Mouse (Mus musculus) forebrain, embryonic 14.5 days (tissue): ENCODE measurements around the gene Ypel2. TPM values are rescaled to one million over a fixed set of nuclear protein-coding genes. Genes with fewer than 3 reads are reported as not detected.

Experiments used
- ATAC-seq: fragments of 200-750 bp; cut with Nextera tagmentation; 2 replicates; pipeline ENCODE4 v1.8.0; 2017; ENCODE audit warnings: mild to moderate bottlenecking, moderate library complexity
- DNase-seq: peaks from one replicate; pipeline ENCODE4 v3.0.0-alpha.2; 2015; ENCODE audit warnings: low spot score
- H3K27ac ChIP-seq: fragments of 300-500 bp; sonication (generic); 2 replicates; pipeline ENCODE4 v1.5.1; 2014; ENCODE audit warnings: low read depth, mild to moderate bottlenecking, control low read depth, low read length, moderate library complexity
- H3K27me3 ChIP-seq: fragments of 300-500 bp; sonication (generic); replicated peaks from 2 replicates; pipeline ENCODE4 v1.6.1; 2014; ENCODE audit warnings: low read length, control low read depth, mixed read lengths; ENCODE audit not compliant: control insufficient read depth, insufficient read depth
- H3K36me3 ChIP-seq: fragments of 300-500 bp; sonication (generic); 2 replicates; pipeline ENCODE4 v1.6.1; 2014; ENCODE audit warnings: low read length, control low read depth; ENCODE audit not compliant: control insufficient read depth, insufficient read depth
- H3K4me1 ChIP-seq: fragments of 300-500 bp; sonication (generic); 2 replicates; pipeline ENCODE4 v1.6.1; 2014; ENCODE audit warnings: antibody characterized with exemption, low read length, control low read depth; ENCODE audit not compliant: control insufficient read depth, insufficient read depth
- H3K4me2 ChIP-seq: fragments of 300-500 bp; sonication (generic); 2 replicates; pipeline ENCODE4 v1.6.1; 2014; ENCODE audit warnings: mild to moderate bottlenecking, control low read depth, low read length
- H3K4me3 ChIP-seq: fragments of 300-500 bp; sonication (generic); 2 replicates; pipeline ENCODE4 v1.5.1; 2014; ENCODE audit warnings: low read depth, low read length, control low read depth
- H3K9ac ChIP-seq: fragments of 300-500 bp; sonication (generic); 2 replicates; pipeline ENCODE4 v1.6.1; 2014; ENCODE audit warnings: mild to moderate bottlenecking, low read length, control low read depth, moderate library complexity
- H3K9me3 ChIP-seq: fragments of 300-500 bp; sonication (generic); replicated peaks from 2 replicates; pipeline ENCODE4 v1.6.1; 2016; ENCODE audit warnings: low read length, control low read depth, mixed read lengths; ENCODE audit not compliant: control insufficient read depth
- WGBS: fragments of 180-500 bp; shearing (Covaris S2); extraction: QIAGEN DNeasy Blood & Tissue Kit; methylation state at CpG from one replicate; pipeline ENCODE4 v1.1.7; 2014; 5-methylcytosine and 5-hydroxymethylcytosine counted together
- polyA plus RNA-seq: library from polyadenylated mRNA; unstranded; fragments of >200 nt; fragmentation: Nextera tagmentation; extraction: Ambion mirVana; gene quantifications from 2 replicates; pipeline ENCODE4 v1.2.1, GENCODE M21; 2014

Gene Ypel2
- polyA plus RNA-seq, 1 experiment from 2014 or later, result 6.0 TPM

DNA sequence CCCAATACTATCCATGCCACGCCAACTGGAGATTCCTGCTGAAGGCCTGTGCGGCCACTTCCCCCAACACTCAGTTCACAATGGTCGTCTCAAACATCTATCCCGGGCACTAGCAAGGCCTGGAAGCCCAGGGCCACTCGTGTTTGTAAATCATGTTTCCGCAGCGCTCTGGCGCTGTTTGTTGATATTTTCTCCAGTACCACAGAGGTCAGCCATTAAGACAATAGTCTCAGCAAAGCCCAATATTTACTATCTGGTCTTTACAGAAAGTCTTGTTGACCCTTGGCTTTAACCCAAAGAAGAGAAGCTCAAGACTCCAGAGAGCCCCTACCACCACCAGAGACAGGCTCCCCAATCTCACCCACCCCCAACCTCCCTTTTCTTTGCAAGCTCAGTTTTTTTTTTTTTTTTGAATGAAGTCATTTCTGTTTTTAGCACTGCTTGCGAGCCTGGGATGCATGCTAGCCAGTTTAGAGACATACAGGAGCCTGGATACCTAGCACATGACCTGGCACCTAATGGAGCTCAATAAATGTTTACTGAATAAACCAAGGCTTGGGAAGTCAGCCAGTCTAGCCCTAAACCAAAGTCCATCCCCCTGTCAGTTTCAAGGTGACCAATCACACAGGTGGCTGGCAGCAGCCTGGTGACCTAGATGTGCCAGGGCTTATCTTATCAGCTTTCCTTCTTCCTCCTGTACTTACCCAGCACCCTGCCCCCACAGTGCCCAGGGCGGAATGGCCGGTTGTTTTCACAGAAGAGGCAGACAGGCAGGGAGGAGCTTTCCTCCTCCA lies 31.8 kb downstream of the Ypel2 start:
- peaks cover 2% of the 10 kb centered on the region; the same call in 1 of the 2 replicates for H3K4me1 ChIP-seq
- ATAC-seq, result no peak
- H3K4me2 ChIP-seq, result no peak overlapping the region
- DNase-seq, result no peak
- H3K9ac ChIP-seq, result no peak overlapping the region
- H3K27me3 ChIP-seq, result no peaks in the 10 kb centered on the region
- WGBS, result 87% methylated on average over 11 of the region's 11 CpGs
- H3K9me3 ChIP-seq, result no peaks in the 10 kb centered on the region
- H3K27ac ChIP-seq, result no peak overlapping the region
- no peak overlapping the region for H3K4me3 ChIP-seq
- H3K36me3 ChIP-seq, result no peaks in the 10 kb centered on the region

DNA sequence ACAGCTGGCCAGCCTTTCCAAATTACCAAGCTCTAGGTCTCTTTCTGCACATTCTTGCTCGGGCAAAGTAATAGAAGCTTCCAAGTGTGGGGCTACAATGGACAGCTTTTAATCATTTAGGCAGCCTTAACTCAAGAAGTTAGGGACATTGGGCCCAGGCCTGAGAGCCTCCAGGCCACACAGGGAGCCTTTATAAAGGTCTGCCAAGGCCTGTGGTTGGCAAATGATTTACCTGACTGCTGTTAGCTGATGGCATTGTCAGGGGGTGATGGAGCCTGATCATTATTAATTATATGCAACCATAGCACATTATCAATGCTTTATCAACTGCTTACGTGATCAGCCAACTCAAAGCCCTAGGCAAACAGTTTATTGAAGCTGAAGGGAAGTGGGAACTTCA lies 33.2 kb downstream of the Ypel2 start:
- no peak overlapping the region for H3K4me3 ChIP-seq
- H3K27ac ChIP-seq, result no peak overlapping the region
- H3K9me3 ChIP-seq, result no peaks in the 10 kb centered on the region
- H3K27me3 ChIP-seq, result no peaks in the 10 kb centered on the region
- H3K36me3 ChIP-seq, result no peaks in the 10 kb centered on the region
- ATAC-seq (no peak), DNase-seq (no peak)
- no peak overlapping the region for H3K9ac ChIP-seq
- H3K4me1 ChIP-seq, result peaks cover 2% of the 10 kb centered on the region; the same call in 1 of the 2 replicates
- WGBS, result 42% methylated on average over 2 of the region's 2 CpGs
- H3K4me2 ChIP-seq, result no peak overlapping the region

DNA sequence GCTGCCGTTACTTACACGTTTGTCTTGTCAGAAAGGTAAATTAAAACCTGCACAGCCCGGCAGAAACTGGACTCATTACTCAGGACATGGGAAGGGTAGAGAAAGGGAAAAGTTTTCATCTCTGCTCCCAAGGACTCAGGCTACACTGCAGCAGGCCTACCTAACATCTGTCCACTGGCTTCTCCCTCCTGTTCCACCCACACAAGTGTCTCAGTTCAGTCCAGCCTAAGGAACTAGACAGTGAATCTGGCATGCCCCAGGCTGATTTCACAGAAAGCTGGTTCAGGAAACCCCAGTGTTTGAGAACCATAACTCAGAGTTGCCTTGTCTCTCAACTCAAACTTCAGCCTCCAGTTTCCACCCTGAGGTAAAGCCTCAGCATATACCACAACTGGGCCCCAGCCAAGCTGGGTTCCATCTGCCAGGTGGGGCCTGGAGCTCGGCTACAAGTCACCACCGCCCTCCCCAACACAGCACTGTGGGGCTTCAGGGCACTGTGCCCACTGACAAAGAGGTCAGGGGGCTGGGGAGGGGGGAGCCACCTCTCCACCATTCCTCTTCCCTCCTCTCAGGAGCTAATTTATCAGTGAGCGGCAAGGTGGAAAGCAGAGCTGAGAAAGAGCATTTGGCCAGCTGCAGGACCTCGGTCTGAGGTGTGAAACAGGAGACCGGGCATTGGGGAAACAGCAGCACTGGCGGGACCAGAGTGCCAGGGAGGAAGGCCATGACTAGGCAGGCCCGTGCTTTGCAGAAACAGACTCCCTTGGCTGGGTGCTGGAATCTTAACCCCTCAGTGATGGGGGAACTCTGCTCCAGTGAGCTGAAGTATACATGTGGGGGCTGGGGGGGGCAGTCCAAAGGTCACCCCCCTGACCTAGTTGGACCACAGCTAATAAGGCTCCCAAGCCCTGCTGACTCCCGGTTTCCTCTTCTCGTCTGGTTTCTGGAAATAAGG lies 34.5 kb downstream of the Ypel2 start:
- H3K27ac ChIP-seq, result peak overlapping the region; percentile 39; the same call in 1 of the 2 replicates
- DNase-seq (no peak), ATAC-seq (no peak)
- H3K4me2 ChIP-seq, result no peak overlapping the region
- no peaks in the 10 kb centered on the region for H3K27me3 ChIP-seq
- 62% methylated on average over 12 of the region's 12 CpGs for WGBS
- H3K4me1 ChIP-seq, result peaks cover 2% of the 10 kb centered on the region; the same call in 1 of the 2 replicates
- no peaks in the 10 kb centered on the region for H3K9me3 ChIP-seq
- H3K36me3 ChIP-seq, result no peaks in the 10 kb centered on the region
- no peak overlapping the region for H3K4me3 ChIP-seq
- no peak overlapping the region for H3K9ac ChIP-seq

DNA sequence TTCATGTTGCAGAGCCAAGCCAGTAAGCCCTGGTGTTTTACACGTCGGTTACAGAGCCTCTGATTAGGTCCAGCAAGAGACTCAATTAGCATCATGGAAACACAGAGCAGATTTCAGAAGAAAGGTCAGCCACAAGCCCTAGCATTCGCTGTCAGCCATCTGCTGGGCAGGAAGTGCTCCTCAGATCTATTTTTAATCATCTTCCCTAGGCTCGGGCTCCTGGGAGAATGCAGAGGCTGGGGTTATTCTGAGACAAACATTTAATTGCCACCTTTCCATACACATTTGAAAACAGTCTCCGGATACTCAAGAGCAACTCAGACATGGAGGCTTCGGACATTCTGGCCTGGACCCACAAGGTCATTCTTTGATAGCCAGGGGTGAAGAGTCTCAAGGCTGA lies 35.3 kb downstream of the Ypel2 start:
- Histone ChIP-seq H3K9ac (no peak overlapping the region), H3K9me3 (no peaks in the 10 kb centered on the region), H3K4me3 (no peak overlapping the region), H3K36me3 (no peaks in the 10 kb centered on the region), H3K27me3 (no peaks in the 10 kb centered on the region), H3K27ac (no peak overlapping the region), H3K4me2 (no peak overlapping the region), H3K4me1 (peaks cover 2% of the 10 kb centered on the region; the same call in 1 of the 2 replicates)
- ATAC-seq, result no peak
- no peak for DNase-seq
- 72% methylated on average over 6 of the region's 6 CpGs for WGBS

DNA sequence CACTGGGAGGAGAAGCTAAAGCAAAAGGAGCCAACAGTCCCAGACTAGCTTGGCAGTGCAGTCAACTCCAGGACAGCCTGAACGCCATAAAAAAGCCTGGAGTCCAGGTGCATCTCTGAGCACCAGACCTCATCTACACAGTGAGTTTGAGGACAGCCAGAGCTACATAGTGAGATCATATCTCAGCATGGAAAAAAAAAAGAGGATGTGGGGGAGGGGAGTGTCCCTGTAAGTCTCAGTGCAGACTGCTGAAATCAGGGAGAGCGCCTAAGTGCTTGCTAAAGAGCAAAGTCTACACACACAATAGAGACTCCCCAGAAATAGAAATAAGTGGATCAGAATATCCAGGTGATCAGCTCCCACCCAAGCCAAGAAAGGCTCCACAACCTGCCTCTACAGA lies 37.1 kb downstream of the Ypel2 start:
- no peak overlapping the region for H3K27ac ChIP-seq
- 0 out of 2 replicates have a peak, but pooled peaks cover 3% of the 10 kb centered on the region for H3K36me3 ChIP-seq
- H3K4me2 ChIP-seq, result no peak overlapping the region
- H3K27me3 ChIP-seq, result no peaks in the 10 kb centered on the region
- no peaks in the 10 kb centered on the region for H3K9me3 ChIP-seq
- H3K9ac ChIP-seq, result no peak overlapping the region
- WGBS, result 90% methylated on average over 2 of the region's 2 CpGs
- DNase-seq (no peak), ATAC-seq (no peak)
- H3K4me1 ChIP-seq, result peaks cover 2% of the 10 kb centered on the region; the same call in 1 of the 2 replicates
- H3K4me3 ChIP-seq, result no peak overlapping the region

DNA sequence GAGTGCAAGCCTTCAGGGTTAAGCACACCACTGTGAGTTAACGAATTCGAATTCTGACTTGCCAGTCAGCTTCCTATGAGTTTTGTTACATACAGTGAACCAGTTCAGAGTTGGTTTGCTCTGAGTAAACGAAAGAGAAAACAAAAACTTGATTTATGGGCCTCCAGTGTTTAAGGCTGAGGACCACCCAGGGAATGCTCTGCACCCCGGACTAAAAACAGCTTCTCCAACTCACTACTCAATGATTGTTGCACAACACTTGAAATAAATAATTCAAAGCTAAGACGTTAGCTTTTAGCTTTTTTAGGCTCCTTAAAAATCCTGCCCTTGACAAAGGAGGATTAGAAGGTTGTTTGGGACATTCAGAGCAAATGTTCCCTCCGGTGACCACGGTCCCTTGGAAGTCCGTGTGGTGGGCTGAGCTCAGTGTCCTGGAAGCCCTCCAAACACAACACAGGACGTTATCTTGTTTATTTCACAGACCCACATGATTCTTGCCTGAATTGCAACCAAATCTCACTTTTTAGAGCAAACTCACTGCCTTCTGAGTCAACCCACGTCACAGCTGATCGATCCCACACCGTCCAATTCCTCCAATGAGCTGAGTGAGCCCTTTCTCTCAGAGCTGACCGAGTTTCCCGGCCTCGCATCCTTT lies 38.8 kb downstream of the Ypel2 start:
- no peak for ATAC-seq
- Histone ChIP-seq H3K27ac (no peak overlapping the region), H3K27me3 (no peaks in the 10 kb centered on the region), H3K4me1 (peaks cover 2% of the 10 kb centered on the region; the same call in 1 of the 2 replicates), H3K36me3 (0 out of 2 replicates have a peak, but pooled peaks cover 3% of the 10 kb centered on the region), H3K9ac (no peak overlapping the region), H3K9me3 (no peaks in the 10 kb centered on the region), H3K4me2 (no peak overlapping the region), H3K4me3 (no peak overlapping the region)
- DNase-seq, result no peak
- 80% methylated on average over 15 of the region's 15 CpGs for WGBS

DNA sequence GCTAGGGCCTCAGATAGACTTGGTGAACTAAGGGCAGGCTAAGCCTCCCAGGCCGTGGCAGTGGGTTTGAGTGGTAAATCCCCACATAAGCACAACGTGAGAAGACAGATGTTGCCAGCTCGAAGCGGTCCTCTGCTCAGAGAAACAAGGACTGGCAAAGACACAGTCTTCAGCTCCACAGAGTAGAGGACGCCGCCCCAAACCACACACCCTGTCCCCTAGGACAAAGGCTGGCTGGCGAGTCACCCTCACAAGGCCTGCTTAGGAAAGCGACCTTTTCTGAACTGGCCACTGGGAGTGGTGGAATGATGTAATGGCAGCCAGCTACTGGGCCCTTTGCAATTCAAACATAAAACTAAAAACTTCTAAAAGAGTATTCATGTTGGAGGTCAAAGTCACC lies 40.4 kb downstream of the Ypel2 start:
- DNase-seq (no peak), ATAC-seq (no peak)
- H3K9ac ChIP-seq, result no peak overlapping the region
- H3K4me1 ChIP-seq, result no peaks in the 10 kb centered on the region
- 0 out of 2 replicates have a peak, but pooled peaks cover 3% of the 10 kb centered on the region for H3K36me3 ChIP-seq
- no peak overlapping the region for H3K27ac ChIP-seq
- 76% methylated on average over 8 of the region's 8 CpGs for WGBS
- no peak overlapping the region for H3K4me2 ChIP-seq
- no peaks in the 10 kb centered on the region for H3K9me3 ChIP-seq
- H3K27me3 ChIP-seq, result no peaks in the 10 kb centered on the region
- no peak overlapping the region for H3K4me3 ChIP-seq

DNA sequence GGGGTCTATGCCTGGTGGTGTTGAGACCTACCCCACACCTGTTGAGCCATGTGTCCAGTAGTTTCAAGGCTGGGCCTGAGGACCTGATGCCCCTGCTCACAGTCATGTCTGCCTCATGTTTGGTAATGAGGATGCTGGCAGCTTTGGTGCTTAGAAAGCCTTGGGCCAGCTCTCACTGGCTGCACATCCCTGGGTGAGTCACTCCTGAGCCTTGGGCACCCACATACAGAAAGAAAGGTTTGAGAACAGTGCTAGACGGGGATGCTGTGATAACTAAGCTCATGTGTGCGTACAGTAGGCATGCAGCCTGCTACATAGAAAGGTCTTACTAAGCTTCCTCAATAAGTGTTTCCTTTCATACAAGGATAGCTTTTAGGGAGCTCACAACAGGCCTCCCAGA lies 40.8 kb downstream of the Ypel2 start:
- Histone ChIP-seq H3K4me3 (no peak overlapping the region), H3K9me3 (no peaks in the 10 kb centered on the region), H3K4me2 (no peak overlapping the region), H3K27ac (no peak overlapping the region), H3K9ac (no peak overlapping the region), H3K36me3 (0 out of 2 replicates have a peak, but pooled peaks cover 3% of the 10 kb centered on the region), H3K4me1 (no peaks in the 10 kb centered on the region), H3K27me3 (no peaks in the 10 kb centered on the region)
- ATAC-seq, result no peak
- DNase-seq, result no peak
- WGBS, result 97% methylated on average over 2 of the region's 2 CpGs
